8 mouse cellular contexts compared by ENCODE assay signal in genomic region chr5:75043621-75044301, GRCm38 (mm10). TPM values are rescaled to one million over a fixed set of nuclear protein-coding genes. Genes with fewer than 3 reads are reported as not detected.
DNase-seq lines count a peak whose midpoint lies in the region; ATAC-seq and TF ChIP-seq lines count a peak whose summit lies in the region.

No protein-coding gene starts in this region.

- peak overlapping the region; percentile 81 for H3K4me2 ChIP-seq in liver, embryonic 15.5 days

- H3K27ac ChIP-seq in cortical plate, adult 2 months (ENCODE audit: insufficient read depth, low read length) = peak overlapping the region; percentile 95
- peak overlapping the region; percentile 94 for H3K27ac ChIP-seq in hindbrain, embryonic 10.5 days
- peak overlapping the region; percentile 87 for H3K27ac ChIP-seq in liver, embryonic 15.5 days (replicated peaks)
- peak overlapping the region; percentile 53 for H3K27ac ChIP-seq in olfactory bulb, adult 2 months (ENCODE audit: insufficient read depth, low read depth, low read length)

- H3K9ac ChIP-seq in liver, embryonic 15.5 days = peak overlapping the region; percentile 94

- peak overlapping the region; percentile 90 for H3K4me3 ChIP-seq in lung, adult 2 months (replicated peaks; ENCODE audit: extremely low read depth, low read depth, low read length)
- peak overlapping the region; percentile 82 for H3K4me3 ChIP-seq in cortical plate, adult 2 months (ENCODE audit: insufficient read depth, low read length)
- peak overlapping the region; percentile 85 for H3K4me3 ChIP-seq in hindbrain, embryonic 10.5 days
- H3K4me3 ChIP-seq in liver, embryonic 15.5 days (replicated peaks) = peak overlapping the region; percentile 89
- peak overlapping the region; percentile 96 for H3K4me3 ChIP-seq in olfactory bulb, adult 2 months (ENCODE audit: insufficient read depth, low read depth, low read length)

- peak; percentile 59 for ATAC-seq in liver, embryonic 15.5 days (ENCODE audit: insufficient read depth)

- peak; percentile 17 to 41 for DNase-seq in adrenal gland, adult 18-20 months (ENCODE audit: low spot score in 2 of 2)
- DNase-seq in adrenal gland, postnatal 36 days = no peak
- no peak for DNase-seq in lung, adult 2 months
- no peak for DNase-seq in lung, postnatal 25 days (ENCODE audit: low spot score)
- no peak for DNase-seq in hindbrain, embryonic 10.5 days (ENCODE audit: low spot score)

- H3K27me3 ChIP-seq in hindbrain, embryonic 10.5 days (ENCODE audit: insufficient read depth, poor library complexity, severe bottlenecking) = peaks cover 37% of the 10 kb centered on the region
- H3K27me3 ChIP-seq in liver, embryonic 15.5 days = 0 out of 2 replicates have a peak, but pooled peaks cover 17% of the 10 kb centered on the region

- no peak for TF ChIP-seq CTCF in lung, adult 2 months (IDR thresholded peaks at IDR 0.05; ENCODE audit: insufficient read depth, low read length)
- TF ChIP-seq CTCF in cortical plate, adult 2 months (IDR thresholded peaks at IDR 0.05; ENCODE audit: extremely low read depth, insufficient read depth, low read length) = no peak
- TF ChIP-seq CTCF in olfactory bulb, adult 2 months (IDR thresholded peaks at IDR 0.05; ENCODE audit: insufficient read depth, low read depth, low read length) = no peak

- peaks cover 21% of the 10 kb centered on the region for H3K4me1 ChIP-seq in lung, adult 2 months (ENCODE audit: control insufficient read depth, insufficient read depth, low read length)
- peaks cover 1% of the 10 kb centered on the region; the same call in 1 of the 2 replicates for H3K4me1 ChIP-seq in cortical plate, adult 2 months (ENCODE audit: control insufficient read depth, insufficient read depth, low read length)
- H3K4me1 ChIP-seq in hindbrain, embryonic 10.5 days (replicated peaks) = peaks cover 26% of the 10 kb centered on the region
- H3K4me1 ChIP-seq in liver, embryonic 15.5 days (replicated peaks) = peaks cover 23% of the 10 kb centered on the region
- peaks cover 8% of the 10 kb centered on the region; the same call in 1 of the 2 replicates for H3K4me1 ChIP-seq in olfactory bulb, adult 2 months (ENCODE audit: control insufficient read depth, insufficient read depth, low read length)

- no peak for TF ChIP-seq POLR2A in lung, adult 2 months (IDR thresholded peaks at IDR 0.05; ENCODE audit: borderline replicate concordance, extremely low read depth, low read depth, low read length)
- no peak for TF ChIP-seq POLR2A in cortical plate, adult 2 months (IDR thresholded peaks at IDR 0.05; ENCODE audit: extremely low read depth, insufficient read depth, low read length)
- TF ChIP-seq POLR2A in olfactory bulb, adult 2 months (IDR thresholded peaks at IDR 0.05; ENCODE audit: insufficient read depth, low read depth, low read length) = no peak

- H3K36me3 ChIP-seq in hindbrain, embryonic 10.5 days = peaks cover 7% of the 10 kb centered on the region; the same call in 1 of the 2 replicates
- no peaks in the 10 kb centered on the region; the same call in 1 of the 2 replicates for H3K36me3 ChIP-seq in liver, embryonic 15.5 days (replicated peaks)

- no peaks in the 10 kb centered on the region; the same call in 1 of the 2 replicates for H3K9me3 ChIP-seq in hindbrain, embryonic 10.5 days
- no peaks in the 10 kb centered on the region for H3K9me3 ChIP-seq in liver, embryonic 15.5 days (replicated peaks)

- under 1% methylated on average over 36 of the region's 36 CpGs for WGBS in lung, adult 2 months
- WGBS in hindbrain, embryonic 10.5 days = 2% methylated on average over 36 of the region's 36 CpGs
- WGBS in liver, embryonic 15.5 days (ENCODE audit: insufficient replicate concordance) = under 1% methylated on average over 36 of the region's 36 CpGs
- WGBS in olfactory bulb, adult 2 months = under 1% methylated on average over 36 of the region's 36 CpGs

RNA-seq across cellular contexts. Expression of gene Chic2, which starts 0.8 kb away (rescaled TPM):
- 10 to 100 TPM; 25.2 to 25.8 TPM for total RNA-seq in adrenal gland, adult 18-20 months (2021)
- 10 to 100 TPM; 29.3 to 35.6 TPM for total RNA-seq in adrenal gland, postnatal 36 days (2021)
- polyA plus RNA-seq in lung, adult 2 months (2012; rRNA removed) = 5.0 and 10.6 TPM in 2 replicates
- polyA plus RNA-seq in cortical plate, adult 2 months (2012; rRNA removed) = 15.0 and 15.3 TPM in 2 replicates
- polyA plus RNA-seq in hindbrain, embryonic 10.5 days (2016; fragmentation: Nextera tagmentation; extraction: Ambion mirVana) = 33.3 and 38.7 TPM in 2 replicates
- polyA plus RNA-seq in liver, embryonic 15.5 days (2015; fragmentation: Nextera tagmentation; extraction: Ambion mirVana) = 14.4 and 16.4 TPM in 2 replicates
- 415 TPM in 1 of 2 replicates, not detected in the other for polyA plus RNA-seq in olfactory bulb, adult 2 months (2012; ENCODE audit: insufficient read depth, insufficient read length, low replicate concordance, missing spikeins)

RNA-seq across cellular contexts. Expression of gene Gsx2, which starts 31.6 kb away (rescaled TPM):
- not detected for total RNA-seq in adrenal gland, adult 18-20 months (2021)
- total RNA-seq in adrenal gland, postnatal 36 days (2021) = not detected
- not detected in 2 replicates for polyA plus RNA-seq in lung, adult 2 months (2012; rRNA removed)
- 0.15 TPM in 2 replicates for polyA plus RNA-seq in cortical plate, adult 2 months (2012; rRNA removed)
- polyA plus RNA-seq in hindbrain, embryonic 10.5 days (2016; fragmentation: Nextera tagmentation; extraction: Ambion mirVana) = 0.67 and 5.9 TPM in 2 replicates
- not detected in 2 replicates for polyA plus RNA-seq in liver, embryonic 15.5 days (2015; fragmentation: Nextera tagmentation; extraction: Ambion mirVana)
- polyA plus RNA-seq in olfactory bulb, adult 2 months (2012; ENCODE audit: insufficient read depth, insufficient read length, low replicate concordance, missing spikeins) = not detected in 2 replicates

Comparison
In these comparisons a context has a peak if more than half of its experiments do, and no peak if none do; other contexts are left out.
1. DNase-seq: peak in adrenal gland, adult 18-20 months (2 of 2); none in adrenal gland, postnatal 36 days (0 of 2), lung, adult 2 months (single experiment), lung, postnatal 25 days (single experiment) and hindbrain, embryonic 10.5 days (single experiment).
2. Peak in every context shown above with its lines, with median percentiles within 50 percentile points of each other: H3K4me3 ChIP-seq and H3K27ac ChIP-seq.